Mouse (Mus musculus) forebrain, embryonic 11.5 days (tissue): ENCODE measurements around the gene Vwa5b2. TPM values are rescaled to one million over a fixed set of nuclear protein-coding genes. Genes with fewer than 3 reads are reported as not detected.

ENCODE experiments used
- ATAC-seq: fragments of 200-750 bp; cut with Nextera tagmentation; replicated peaks from 2 replicates; pipeline ENCODE4 v1.8.0; 2017; ENCODE audit warnings: moderate TSS enrichment; ENCODE audit not compliant: low FRiP score
- DNase-seq: peaks from one replicate; pipeline ENCODE4 v3.0.0-alpha.2; 2017; ENCODE audit warnings: low spot score
- H3K27ac ChIP-seq: fragments of 300-500 bp; sonication (generic); 2 replicates; pipeline ENCODE4 v1.5.1; 2014; ENCODE audit warnings: low read depth, low read length
- H3K27me3 ChIP-seq: fragments of 300-500 bp; sonication (generic); 2 replicates; pipeline ENCODE4 v1.6.1; 2014; ENCODE audit warnings: mild to moderate bottlenecking, low read length, mixed read lengths; ENCODE audit not compliant: control insufficient read depth, insufficient read depth
- H3K36me3 ChIP-seq: fragments of 300-500 bp; sonication (generic); 2 replicates; pipeline ENCODE4 v1.6.1; 2014; ENCODE audit warnings: mild to moderate bottlenecking, low read length, moderate library complexity, mixed read lengths; ENCODE audit not compliant: control insufficient read depth, insufficient read depth
- H3K4me1 ChIP-seq: fragments of 300-500 bp; sonication (generic); replicated peaks from 2 replicates; pipeline ENCODE4 v1.6.1; 2014; ENCODE audit warnings: low read length, mixed read lengths; ENCODE audit not compliant: control insufficient read depth, insufficient read depth
- H3K4me2 ChIP-seq: fragments of 300-500 bp; sonication (generic); 2 replicates; pipeline ENCODE4 v1.6.1; 2014; ENCODE audit warnings: low read depth, mild to moderate bottlenecking, low read length, moderate library complexity, mixed read lengths; ENCODE audit not compliant: severe bottlenecking
- H3K4me3 ChIP-seq: fragments of 300-500 bp; sonication (generic); 2 replicates; pipeline ENCODE4 v1.5.1; 2014; ENCODE audit warnings: low read depth, low read length
- H3K9ac ChIP-seq: fragments of 300-500 bp; sonication (generic); 2 replicates; pipeline ENCODE4 v1.6.1; 2014; ENCODE audit warnings: low read length
- H3K9me3 ChIP-seq: fragments of 300-500 bp; sonication (generic); 2 replicates; pipeline ENCODE4 v1.6.1; 2016; ENCODE audit warnings: low read length, mixed read lengths; ENCODE audit not compliant: control insufficient read depth
- WGBS: fragments of 180-500 bp; shearing (Covaris S2); extraction: QIAGEN DNeasy Blood & Tissue Kit; methylation state at CpG from one replicate; pipeline ENCODE4 v1.1.7; 2014; 5-methylcytosine and 5-hydroxymethylcytosine counted together
- polyA plus RNA-seq: library from polyadenylated mRNA; unstranded; fragments of >200 nt; fragmentation: Nextera tagmentation; extraction: Ambion mirVana; gene quantifications from 2 replicates; pipeline ENCODE4 v1.2.1, GENCODE M21; 2014

Vwa5b2 gene
- polyA plus RNA-seq, 1 experiment from 2014 or later, result 0.80 TPM

- WGBS, result 92% methylated on average over 1 of the region's 1 CpGs
These were observed 36.7 kb upstream of the Vwa5b2 start for GRCm38 (mm10) chr16:20552594-20552993.

GRCm38 (mm10) chr16:20555000-20555399, 34.3 kb upstream of the Vwa5b2 start:
- no peak overlapping the region for H3K9ac ChIP-seq
- H3K4me3 ChIP-seq, result no peak overlapping the region
- DNase-seq (no peak), ATAC-seq (no peak)
- no peaks in the 10 kb centered on the region for H3K9me3 ChIP-seq
- 89% methylated on average over 6 of the region's 6 CpGs for WGBS
- no peak overlapping the region for H3K4me2 ChIP-seq
- no peaks in the 10 kb centered on the region for H3K4me1 ChIP-seq
- H3K27ac ChIP-seq, result no peak overlapping the region
- H3K36me3 ChIP-seq, result peaks cover 2% of the 10 kb centered on the region
- H3K27me3 ChIP-seq, result no peaks in the 10 kb centered on the region

More at GRCm38 (mm10) chr16:20552594-20552993, 36.7 kb upstream of the Vwa5b2 start:
- H3K27me3 ChIP-seq, result no peaks in the 10 kb centered on the region
- H3K27ac ChIP-seq, result no peak overlapping the region
- no peak overlapping the region for H3K4me3 ChIP-seq
- peaks cover 2% of the 10 kb centered on the region for H3K36me3 ChIP-seq
- no peaks in the 10 kb centered on the region for H3K9me3 ChIP-seq
- no peak overlapping the region for H3K9ac ChIP-seq
- no peak for ATAC-seq
- DNase-seq, result no peak
- no peak overlapping the region for H3K4me2 ChIP-seq
- peaks cover 7% of the 10 kb centered on the region; the same call in 1 of the 2 replicates for H3K4me1 ChIP-seq

- Histone ChIP-seq H3K9me3 (no peaks in the 10 kb centered on the region), H3K9ac (no peak overlapping the region), H3K27me3 (no peaks in the 10 kb centered on the region), H3K4me3 (no peak overlapping the region), H3K36me3 (peaks cover 2% of the 10 kb centered on the region), H3K27ac (no peak overlapping the region), H3K4me2 (no peak overlapping the region), H3K4me1 (no peaks in the 10 kb centered on the region)
- ATAC-seq, result no peak
- DNase-seq, result no peak
- WGBS, result 88% methylated on average over 7 of the region's 7 CpGs
These were observed 31.9 kb upstream of the Vwa5b2 start for GRCm38 (mm10) chr16:20557381-20557780.

GRCm38 (mm10) chr16:20565075-20565474, 24.2 kb upstream of the Vwa5b2 start:
- WGBS, result 80% methylated on average over 1 of the region's 1 CpGs

GRCm38 (mm10) chr16:20589939-20590679, 838 bp downstream of the Vwa5b2 start:
- peak overlapping the region; percentile 46 for H3K4me3 ChIP-seq
- H3K27me3 ChIP-seq, result peaks cover 42% of the 10 kb centered on the region
- H3K4me1 ChIP-seq, result peaks cover 16% of the 10 kb centered on the region; the same call in 1 of the 2 replicates
- H3K27ac ChIP-seq, result no peak overlapping the region
- under 1% methylated on average over 39 of the region's 39 CpGs for WGBS
- peak overlapping the region; percentile 77 for H3K4me2 ChIP-seq
- ATAC-seq, result peak; percentile 77
- no peaks in the 10 kb centered on the region for H3K36me3 ChIP-seq
- H3K9me3 ChIP-seq, result no peaks in the 10 kb centered on the region
- peak; percentile 79 for DNase-seq
- H3K9ac ChIP-seq, result peak overlapping the region; percentile 48

More at GRCm38 (mm10) chr16:20565075-20565474, 24.2 kb upstream of the Vwa5b2 start:
- Histone ChIP-seq H3K4me2 (no peak overlapping the region), H3K4me1 (no peaks in the 10 kb centered on the region), H3K4me3 (no peak overlapping the region), H3K9me3 (no peaks in the 10 kb centered on the region), H3K27ac (no peak overlapping the region), H3K36me3 (no peaks in the 10 kb centered on the region; the same call in none of the 2 replicates), H3K27me3 (no peaks in the 10 kb centered on the region), H3K9ac (no peak overlapping the region)
- DNase-seq, result no peak
- no peak for ATAC-seq

GRCm38 (mm10) chr16:20590680-20591038, 1.4 kb downstream of the Vwa5b2 start:
- Histone ChIP-seq H3K27me3 (peaks cover 42% of the 10 kb centered on the region), H3K9ac (no peak overlapping the region), H3K4me3 (peak overlapping the region; percentile 46), H3K27ac (no peak overlapping the region), H3K4me2 (peak overlapping the region; percentile 77), H3K36me3 (no peaks in the 10 kb centered on the region), H3K9me3 (no peaks in the 10 kb centered on the region), H3K4me1 (peaks cover 16% of the 10 kb centered on the region; the same call in 1 of the 2 replicates)
- DNase-seq (no peak), ATAC-seq (0 out of 2 replicates have a peak, but pooled peaks have one; percentile 13)
- 4% methylated on average over 17 of the region's 17 CpGs for WGBS

GRCm38 (mm10) chr16:20591076-20591705, 1.9 kb downstream of the Vwa5b2 start:
- Histone ChIP-seq H3K4me3 (0 out of 2 replicates have a peak overlapping the region, but pooled peaks have one; percentile 1), H3K9me3 (no peaks in the 10 kb centered on the region), H3K36me3 (no peaks in the 10 kb centered on the region), H3K4me1 (peaks cover 16% of the 10 kb centered on the region; the same call in 1 of the 2 replicates), H3K27ac (no peak overlapping the region), H3K4me2 (peak overlapping the region; percentile 11; the same call in 1 of the 2 replicates), H3K27me3 (peaks cover 42% of the 10 kb centered on the region), H3K9ac (no peak overlapping the region)
- 5% methylated on average over 48 of the region's 48 CpGs for WGBS
- DNase-seq (peak; percentile 61), ATAC-seq (no peak)

- 88% methylated on average over 7 of the region's 7 CpGs for WGBS
These were observed 5.9 kb downstream of the Vwa5b2 start for GRCm38 (mm10) chr16:20595060-20595673.

More at GRCm38 (mm10) chr16:20595060-20595673, 5.9 kb downstream of the Vwa5b2 start:
- Histone ChIP-seq H3K4me2 (no peak overlapping the region), H3K36me3 (no peaks in the 10 kb centered on the region), H3K27ac (no peak overlapping the region), H3K4me1 (peaks cover 10% of the 10 kb centered on the region; the same call in 1 of the 2 replicates), H3K9ac (no peak overlapping the region), H3K9me3 (no peaks in the 10 kb centered on the region), H3K4me3 (no peak overlapping the region), H3K27me3 (peaks cover 25% of the 10 kb centered on the region)
- DNase-seq (no peak), ATAC-seq (no peak)
